Mouse (Mus musculus) hindbrain, postnatal 0 days (tissue): ENCODE measurements at regions not wholly inside any gene's neighbourhood (a gene's known extent, or its start where the extent isn't known, plus 50 kb on each side); places are given as distances from the start of the nearest gene placed in this dataset.
A peak's percentile ranks its signal among the peaks of the same experiment; 100 is the strongest.

ENCODE experiments used
- ATAC-seq: fragments of 200-750 bp; cut with Nextera tagmentation; 2 replicates; pipeline ENCODE4 v1.8.0; 2017; ENCODE audit warnings: mild to moderate bottlenecking, moderate TSS enrichment, moderate library complexity
- DNase-seq: peaks from one replicate; pipeline ENCODE4 v3.0.0-alpha.2; 2015; ENCODE audit warnings: low spot score
- H3K27ac ChIP-seq: fragments of 300-500 bp; sonication (generic); 2 replicates; pipeline ENCODE4 v1.5.1; 2014; ENCODE audit warnings: mild to moderate bottlenecking
- H3K27me3 ChIP-seq: fragments of 300-500 bp; sonication (generic); 2 replicates; pipeline ENCODE4 v1.6.1; 2014; ENCODE audit warnings: low read length, mixed read lengths; ENCODE audit not compliant: insufficient read depth
- H3K36me3 ChIP-seq: fragments of 300-500 bp; sonication (generic); 2 replicates; pipeline ENCODE4 v1.6.1; 2014; ENCODE audit warnings: low read length, mixed read lengths; ENCODE audit not compliant: insufficient read depth
- H3K4me1 ChIP-seq: fragments of 300-500 bp; sonication (generic); 2 replicates; pipeline ENCODE4 v1.6.1; 2014; ENCODE audit warnings: antibody characterized with exemption, low read length, mixed read lengths; ENCODE audit not compliant: insufficient read depth
- H3K4me2 ChIP-seq: fragments of 300-500 bp; sonication (generic); 2 replicates; pipeline ENCODE4 v1.6.1; 2014; ENCODE audit warnings: low read depth, mild to moderate bottlenecking, low read length, moderate library complexity, mixed read lengths
- H3K4me3 ChIP-seq: fragments of 300-500 bp; sonication (generic); 2 replicates; pipeline ENCODE4 v1.5.1; 2014; ENCODE audit warnings: low read length
- H3K9ac ChIP-seq: fragments of 300-500 bp; sonication (generic); replicated peaks from 2 replicates; pipeline ENCODE4 v1.6.1; 2014; ENCODE audit warnings: mild to moderate bottlenecking, low read length, moderate library complexity, mixed read lengths
- H3K9me3 ChIP-seq: fragments of 300-500 bp; sonication (generic); 2 replicates; pipeline ENCODE4 v1.6.1; 2016; ENCODE audit warnings: low read length, mixed read lengths
- CTCF ChIP-seq: IDR thresholded peaks from 2 replicates; pipeline ENCODE4 v1.5.1; 2016; ENCODE audit warnings: antibody characterized with exemption, control low read depth, low read depth
- WGBS: fragments of 180-500 bp; shearing (Covaris S2); extraction: QIAGEN DNeasy Blood & Tissue Kit; methylation state at CpG from one replicate; pipeline ENCODE4 v1.1.7; 2014; 5-methylcytosine and 5-hydroxymethylcytosine counted together

DNA sequence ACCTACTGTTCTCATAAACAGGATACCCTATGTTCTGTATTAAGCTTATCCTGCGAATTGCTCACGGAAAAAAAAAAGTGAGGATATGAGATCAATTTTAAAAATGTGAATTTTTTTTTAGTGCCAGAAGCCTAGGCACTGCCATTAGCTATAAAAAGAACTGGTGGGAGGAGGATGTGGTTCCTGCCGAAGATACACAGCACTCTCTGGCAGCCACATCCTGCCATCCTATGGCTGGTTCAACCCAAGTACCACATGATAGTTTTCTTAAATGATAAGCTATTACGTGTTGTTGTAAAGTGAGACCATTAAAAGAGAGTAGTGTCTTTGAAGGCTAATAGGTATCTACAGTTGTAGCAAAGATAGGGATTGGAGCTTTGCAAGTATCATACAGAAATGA, 58.2 kb upstream of the Ppp3ca start:
- Histone ChIP-seq H3K4me1 (no peaks in the 10 kb centered on the region), H3K36me3 (no peaks in the 10 kb centered on the region), H3K9ac (no peak overlapping the region), H3K4me2 (no peak overlapping the region), H3K4me3 (no peak overlapping the region), H3K27me3 (no peaks in the 10 kb centered on the region), H3K27ac (no peak overlapping the region), H3K9me3 (no peaks in the 10 kb centered on the region)
- no peak for ATAC-seq
- TF ChIP-seq CTCF = no peak
- WGBS = 92% methylated on average over 4 of the region's 4 CpGs
- DNase-seq = no peak

GRCm38 (mm10) chr3:136610556-136610924, 59.4 kb upstream of the Ppp3ca start:
- WGBS = 79% methylated on average over 5 of the region's 5 CpGs
- no peaks in the 10 kb centered on the region for H3K27me3 ChIP-seq
- H3K4me3 ChIP-seq = no peak overlapping the region
- H3K27ac ChIP-seq = no peak overlapping the region
- DNase-seq (no peak), ATAC-seq (no peak)
- H3K4me1 ChIP-seq = no peaks in the 10 kb centered on the region
- H3K9ac ChIP-seq = no peak overlapping the region
- H3K36me3 ChIP-seq = no peaks in the 10 kb centered on the region
- no peak for TF ChIP-seq CTCF
- no peak overlapping the region for H3K4me2 ChIP-seq
- H3K9me3 ChIP-seq = no peaks in the 10 kb centered on the region

DNA sequence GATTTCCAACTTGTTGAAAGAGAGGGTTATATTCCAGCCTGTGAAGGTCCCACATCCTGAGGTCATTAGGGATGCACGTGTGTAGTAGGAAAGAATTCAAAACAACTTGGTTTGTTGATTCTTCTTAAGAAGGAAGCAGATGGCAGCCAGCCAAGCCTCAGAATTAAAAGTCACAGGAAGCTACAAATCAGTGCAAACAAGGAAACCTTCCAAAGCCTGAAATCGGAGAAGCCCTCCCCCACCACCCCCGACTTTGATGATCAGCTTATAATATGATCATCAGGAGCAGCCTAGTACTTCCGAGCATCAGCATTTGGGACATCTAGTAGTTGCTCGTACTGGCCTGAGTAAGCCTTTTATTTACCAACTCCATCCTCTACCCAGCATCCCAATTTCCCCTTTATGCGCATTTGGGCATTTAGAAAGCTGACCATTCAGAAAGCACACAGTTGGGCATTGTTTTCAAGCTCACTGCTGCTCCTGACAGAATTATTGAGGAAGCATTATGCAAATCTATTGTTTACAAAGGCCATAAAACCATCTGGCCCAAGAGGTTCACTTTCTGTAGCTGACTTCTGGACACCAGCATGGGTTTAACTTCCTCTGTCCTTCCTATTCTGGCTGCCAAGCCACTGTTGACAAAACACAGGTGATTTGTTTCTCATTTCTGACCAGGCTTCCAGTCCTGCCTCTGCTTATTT, 59.9 kb upstream of the Ppp3ca start:
- no peaks in the 10 kb centered on the region for H3K4me1 ChIP-seq
- H3K4me3 ChIP-seq = no peak overlapping the region
- no peak for TF ChIP-seq CTCF
- no peaks in the 10 kb centered on the region for H3K27me3 ChIP-seq
- H3K36me3 ChIP-seq = no peaks in the 10 kb centered on the region
- no peak overlapping the region for H3K9ac ChIP-seq
- ATAC-seq (no peak), DNase-seq (peak; percentile 45)
- 33% methylated on average over 6 of the region's 6 CpGs for WGBS
- no peak overlapping the region for H3K27ac ChIP-seq
- H3K4me2 ChIP-seq = no peak overlapping the region
- no peaks in the 10 kb centered on the region for H3K9me3 ChIP-seq

- Histone ChIP-seq H3K4me1 (no peaks in the 10 kb centered on the region), H3K4me2 (no peak overlapping the region), H3K4me3 (no peak overlapping the region), H3K36me3 (no peaks in the 10 kb centered on the region), H3K9ac (no peak overlapping the region), H3K9me3 (no peaks in the 10 kb centered on the region), H3K27ac (no peak overlapping the region), H3K27me3 (no peaks in the 10 kb centered on the region)
- no peak for ATAC-seq
- DNase-seq = no peak
- 76% methylated on average over 1 of the region's 1 CpGs for WGBS
- TF ChIP-seq CTCF = no peak
These were observed 68.2 kb upstream of the Ppp3ca start for GRCm38 (mm10) chr3:136601706-136602105.

DNA sequence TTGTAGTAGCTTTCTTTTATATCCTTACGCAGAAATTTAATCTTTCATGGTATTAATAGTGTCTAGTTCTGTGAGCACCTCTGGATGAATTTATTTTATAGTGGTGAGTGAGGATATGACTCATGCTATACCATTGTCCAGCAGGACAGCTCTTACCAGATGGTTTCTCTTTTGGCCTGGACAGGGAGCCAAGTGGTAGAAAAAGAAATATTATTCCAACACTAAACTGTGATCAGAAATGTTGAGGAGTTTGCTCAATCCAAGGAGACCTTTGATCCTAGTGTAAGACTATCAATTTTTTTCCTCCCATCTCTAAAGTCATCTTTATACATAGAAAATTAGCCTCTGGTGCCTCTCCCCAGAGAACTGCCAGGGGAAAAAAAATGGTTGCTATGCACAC, 86.0 kb upstream of the Ppp3ca start:
- Histone ChIP-seq H3K27me3 (no peaks in the 10 kb centered on the region), H3K9ac (no peak overlapping the region), H3K4me1 (no peaks in the 10 kb centered on the region), H3K36me3 (no peaks in the 10 kb centered on the region), H3K27ac (no peak overlapping the region), H3K4me3 (no peak overlapping the region), H3K4me2 (no peak overlapping the region), H3K9me3 (no peaks in the 10 kb centered on the region)
- WGBS = 98% methylated on average over 1 of the region's 1 CpGs
- no peak for TF ChIP-seq CTCF
- no peak for DNase-seq
- ATAC-seq = no peak

DNA sequence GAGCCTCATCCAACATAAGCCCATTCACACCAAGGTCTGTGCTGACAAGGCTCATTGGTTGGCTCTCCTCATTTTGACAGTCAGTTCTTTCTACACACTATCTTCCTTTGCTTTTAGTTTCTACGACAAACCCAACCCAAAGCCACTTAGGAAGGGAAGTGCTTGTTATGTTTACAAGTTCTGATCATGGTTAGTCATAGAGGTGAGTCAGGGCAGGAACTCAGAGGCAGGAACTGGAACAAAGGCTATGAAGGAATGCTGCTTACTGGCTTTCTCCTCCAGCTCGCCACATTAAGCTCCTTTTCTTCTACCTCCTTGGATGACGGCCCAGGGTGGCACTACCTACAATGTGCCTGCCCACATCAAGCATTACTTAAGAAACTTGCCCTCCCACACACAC, 91.9 kb upstream of the Ppp3ca start:
- Histone ChIP-seq H3K9ac (no peak overlapping the region), H3K4me3 (no peak overlapping the region), H3K27me3 (no peaks in the 10 kb centered on the region), H3K4me2 (no peak overlapping the region), H3K9me3 (no peaks in the 10 kb centered on the region), H3K4me1 (no peaks in the 10 kb centered on the region), H3K36me3 (no peaks in the 10 kb centered on the region), H3K27ac (no peak overlapping the region)
- no peak for TF ChIP-seq CTCF
- 78% methylated on average over 3 of the region's 3 CpGs for WGBS
- DNase-seq (no peak), ATAC-seq (no peak)

- 77% methylated on average over 1 of the region's 1 CpGs for WGBS
- Histone ChIP-seq H3K27ac (no peak overlapping the region), H3K9me3 (no peaks in the 10 kb centered on the region), H3K27me3 (no peaks in the 10 kb centered on the region), H3K4me1 (no peaks in the 10 kb centered on the region), H3K4me2 (no peak overlapping the region), H3K9ac (no peak overlapping the region), H3K4me3 (no peak overlapping the region), H3K36me3 (no peaks in the 10 kb centered on the region)
- TF ChIP-seq CTCF = no peak
- DNase-seq = no peak
- ATAC-seq = no peak
These were observed 99.4 kb upstream of the Ppp3ca start for GRCm38 (mm10) chr3:136570517-136570916.
